In the genomic region with DNA sequence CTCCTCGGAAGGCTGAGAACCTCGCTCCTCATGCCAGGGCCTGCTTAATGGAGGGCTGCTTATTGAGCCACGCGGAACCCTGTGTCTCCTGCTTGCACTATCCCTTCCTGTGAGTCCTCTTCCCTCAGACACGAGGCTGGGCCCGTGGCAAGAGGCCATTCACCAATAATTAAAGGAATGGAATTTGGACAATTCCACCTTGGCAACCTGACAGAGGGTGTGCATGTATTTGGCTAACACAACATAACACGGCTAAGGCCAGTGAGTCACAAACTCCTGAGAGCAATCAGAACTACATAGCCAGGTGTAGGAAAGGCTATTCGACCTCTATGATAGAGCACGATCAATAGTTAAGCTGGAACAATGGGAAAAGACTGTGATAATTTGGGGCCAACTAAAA, we compare ENCODE assay signal across 12 mouse cellular contexts. TPM values are rescaled to one million over a fixed set of nuclear protein-coding genes. Genes with fewer than 3 reads are reported as not detected.
DNase-seq lines count a peak whose midpoint lies in the region; ATAC-seq and TF ChIP-seq lines count a peak whose summit lies in the region.
"Had no signal": no experiment of that assay in that cellular context is flagged by ENCODE, and none has a peak within 500 bp of the region (broad histone marks: within the 10 kb centered on the region; RNA-seq: fewer than 3 reads in every experiment).

No protein-coding gene starts in this region.

- 57% methylated on average over 9 of the region's 9 CpGs for WGBS in lung, adult 2 months

- TF ChIP-seq CTCF in lung, adult 2 months (IDR thresholded peaks at IDR 0.05; ENCODE audit: insufficient read depth, low read length) = no peak

- intact Hi-C loops in gastrocnemius, postnatal 36 days (cut with DNase I) = loop anchor here (5.0 kb wide), 1 partner anchor 72 kb away; no protein-coding TSS in a partner anchor
- intact Hi-C loops in left cerebral cortex, postnatal 36 days (cut with DNase I) = no loop called here

- TF ChIP-seq POLR2A in lung, adult 2 months (IDR thresholded peaks at IDR 0.05; ENCODE audit: borderline replicate concordance, extremely low read depth, low read depth, low read length) = no peak

- no peak overlapping the region for H3K4me3 ChIP-seq in lung, adult 2 months (replicated peaks; ENCODE audit: extremely low read depth, low read depth, low read length)
- H3K4me3 ChIP-seq: embryonic facial prominence, embryonic 15.5 days; megakaryocyte, embryonic 14.5 days; stomach, embryonic 15.5 days had no signal

- peak; percentile 20 for DNase-seq in gastrocnemius, postnatal 10 days
- no peak for DNase-seq in gastrocnemius, postnatal 36 days
- peak; percentile 65 for DNase-seq in brain, adult 2 months (ENCODE audit: low read depth, low spot score)
- peak; percentile 51 for DNase-seq in heart, postnatal 4 days
- DNase-seq in lung, adult 2 months = peak; percentile 55
- no peak for DNase-seq in left cerebral cortex, postnatal 36 days (ENCODE audit: low spot score in 2 of 2)
- no peak for DNase-seq in B cell, adult 2 months
- DNase-seq: layer of hippocampus, postnatal 36 days had no signal

- H3K4me1 ChIP-seq in lung, adult 2 months (ENCODE audit: control insufficient read depth, insufficient read depth, low read length) = peaks cover 3% of the 10 kb centered on the region; the same call in 1 of the 2 replicates

- no peak for ATAC-seq in frontal cortex, adult (ENCODE audit: low TSS enrichment)

RNA-seq across cellular contexts. Expression of a gene that starts 23.7 kb away (rescaled TPM):
- 1 to 10 TPM; 1.4 to 2.8 TPM for total RNA-seq in gastrocnemius, postnatal 10 days (2021)
- total RNA-seq in gastrocnemius, postnatal 36 days (2021) = 1 to 10 TPM; 2.1 to 2.8 TPM
- total RNA-seq in heart, postnatal 4 days (2021) = 1 to 10 TPM in 1 of 2 experiments, under 1 TPM in 1; 0.86 to 1.4 TPM
- 1.3 and 1.4 TPM in 2 replicates for polyA plus RNA-seq in lung, adult 2 months (2012; rRNA removed)
- total RNA-seq in left cerebral cortex, postnatal 36 days (2021) = 1 to 10 TPM; 4.3 to 5.3 TPM

RNA-seq across cellular contexts. Expression of a gene that starts 24.1 kb away (rescaled TPM):
- total RNA-seq in gastrocnemius, postnatal 10 days (2021) = 1 to 10 TPM; 1.7 to 2.6 TPM
- total RNA-seq in gastrocnemius, postnatal 36 days (2021) = under 1 TPM; 0.67 to 0.99 TPM
- total RNA-seq in heart, postnatal 4 days (2021) = 1 to 10 TPM; 1.9 to 2.4 TPM
- 2.3 and 3.8 TPM in 2 replicates for polyA plus RNA-seq in lung, adult 2 months (2012; rRNA removed)
- total RNA-seq in left cerebral cortex, postnatal 36 days (2021) = 1 to 10 TPM; 1.1 to 1.9 TPM

Comparison
In these comparisons a context has a peak if more than half of its experiments do, and no peak if none do; other contexts are left out.
1. DNase-seq: peak in gastrocnemius, postnatal 10 days (single experiment), brain, adult 2 months (single experiment), heart, postnatal 4 days (single experiment) and lung, adult 2 months (single experiment); none in gastrocnemius, postnatal 36 days (0 of 2), left cerebral cortex, postnatal 36 days (0 of 2) and B cell, adult 2 months (0 of 2).